Mouse (Mus musculus) G1E (cell line): ENCODE results near the gene Fbxl15. TPM values are rescaled to one million over a fixed set of nuclear protein-coding genes. Genes with fewer than 3 reads are reported as not detected.

Experiments
- ATAC-seq: 2 replicates; pipeline ENCODE4 v1.8.0; 2016; ENCODE audit warnings: mild to moderate bottlenecking; ENCODE audit not compliant: insufficient number of reproducible peaks, poor library complexity, low FRiP score, severe bottlenecking; ENCODE audit errors: extremely low read depth
- DNase-seq: peaks from one replicate; pipeline ENCODE4 v3.0.0; 2012; ENCODE audit warnings: low spot score
- H3K27me3 ChIP-seq: 2 replicates; pipeline ENCODE4 v1.6.1; 2012; ENCODE audit warnings: mild to moderate bottlenecking, low read length, inconsistent platforms; ENCODE audit not compliant: insufficient read depth
- H3K36me3 ChIP-seq: replicated peaks from 2 replicates; pipeline ENCODE3; 2012; ENCODE audit warnings: mild to moderate bottlenecking, inconsistent platforms
- H3K4me1 ChIP-seq: 2 replicates; pipeline ENCODE4 v1.6.1; 2012; ENCODE audit warnings: low read depth, low read length, inconsistent platforms, mixed read lengths; ENCODE audit not compliant: insufficient read depth
- H3K4me3 ChIP-seq: 2 replicates; pipeline ENCODE4 v1.5.1; 2012; ENCODE audit warnings: low read depth, mild to moderate bottlenecking, inconsistent platforms, low read length, moderate library complexity, mixed read lengths
- H3K9me3 ChIP-seq: replicated peaks from 2 replicates; pipeline ENCODE4 v1.6.1; 2012; ENCODE audit warnings: inconsistent platforms
- CTCF ChIP-seq: IDR thresholded peaks from 2 replicates; pipeline ENCODE4 v1.5.1; 2012; ENCODE audit warnings: low read depth, low read length, inconsistent platforms, mixed read lengths
- GATA1 ChIP-seq: IDR thresholded peaks from 2 replicates; pipeline ENCODE4 v1.6.1; 2012; ENCODE audit warnings: borderline replicate concordance, low read length, inconsistent platforms, mixed read lengths
- GATA2 ChIP-seq: IDR thresholded peaks from 2 replicates; pipeline ENCODE4 v1.6.1; 2012; ENCODE audit warnings: low read depth, low read length, inconsistent platforms, borderline replicate concordance
- POLR2AphosphoS5 ChIP-seq: IDR thresholded peaks from 2 replicates; pipeline ENCODE4 v1.6.1; 2012; ENCODE audit warnings: low read depth, low read length, inconsistent platforms; ENCODE audit not compliant: insufficient replicate concordance
- TAL1 ChIP-seq: conservative IDR thresholded peaks from 2 replicates; pipeline ENCODE4 v1.6.1; 2012; ENCODE audit warnings: low read depth, low read length, inconsistent platforms, mixed read lengths
- polyA plus RNA-seq: library from polyadenylated mRNA; stranded (reverse); fragments of >175 nt; gene quantifications from 2 replicates; pipeline ENCODE4 v1.2.3, GENCODE M21; 2012
- total RNA-seq, 2 experiments: library from RNA; stranded (forward) in 1 of 2; stranded (reverse) in 1 of 2; fragments of 200-1000 nt in 1 of 2; fragments of >200 nt in 1 of 2; fragmentation: Nextera tagmentation in 1 of 2; gene quantifications; 2 replicates each; pipeline ENCODE4 v1.2.3; 2014 to 2017

The Fbxl15 gene
- total and polyA plus RNA-seq, 3 experiments: 2.0 to 15.2 (median 2.5) TPM

DNA sequence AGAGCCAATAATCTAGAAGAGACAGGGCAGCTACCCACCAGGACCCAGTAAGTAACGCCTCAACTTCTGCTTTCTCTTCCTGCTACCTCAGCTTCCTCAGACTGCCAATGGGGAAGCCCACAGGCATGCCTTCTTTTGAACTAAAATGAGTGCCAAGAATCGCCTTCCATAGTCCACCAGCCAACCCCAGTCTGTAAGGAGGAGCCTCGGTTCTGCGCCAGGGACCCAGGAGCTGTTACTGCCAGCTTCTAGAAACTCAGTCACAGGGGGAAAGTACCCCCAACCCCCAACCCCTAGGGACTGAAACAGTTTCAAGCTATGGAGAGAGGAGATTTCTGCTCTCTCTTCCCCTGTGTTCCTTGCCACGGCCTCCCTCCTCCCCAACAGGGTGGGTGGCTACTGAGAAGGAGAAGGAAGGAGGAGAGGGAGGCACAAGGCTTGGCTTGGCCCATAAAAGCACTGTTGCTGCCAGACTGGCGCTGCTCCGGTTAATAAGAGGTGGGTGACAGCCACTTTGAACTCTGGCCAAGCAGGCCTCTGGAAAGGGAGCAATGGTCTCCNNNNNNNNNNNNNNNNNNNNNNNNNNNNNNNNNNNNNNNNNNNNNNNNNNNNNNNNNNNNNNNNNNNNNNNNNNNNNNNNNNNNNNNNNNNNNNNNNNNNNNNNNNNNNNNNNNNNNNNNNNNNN, 11.4 kb downstream of the Fbxl15 start:
- TF ChIP-seq GATA1 (no peak), TAL1 (no peak), POLR2AphosphoS5 (no peak), CTCF (no peak), GATA2 (no peak)
- ATAC-seq: no peak
- DNase-seq: peak; percentile 53

DNA sequence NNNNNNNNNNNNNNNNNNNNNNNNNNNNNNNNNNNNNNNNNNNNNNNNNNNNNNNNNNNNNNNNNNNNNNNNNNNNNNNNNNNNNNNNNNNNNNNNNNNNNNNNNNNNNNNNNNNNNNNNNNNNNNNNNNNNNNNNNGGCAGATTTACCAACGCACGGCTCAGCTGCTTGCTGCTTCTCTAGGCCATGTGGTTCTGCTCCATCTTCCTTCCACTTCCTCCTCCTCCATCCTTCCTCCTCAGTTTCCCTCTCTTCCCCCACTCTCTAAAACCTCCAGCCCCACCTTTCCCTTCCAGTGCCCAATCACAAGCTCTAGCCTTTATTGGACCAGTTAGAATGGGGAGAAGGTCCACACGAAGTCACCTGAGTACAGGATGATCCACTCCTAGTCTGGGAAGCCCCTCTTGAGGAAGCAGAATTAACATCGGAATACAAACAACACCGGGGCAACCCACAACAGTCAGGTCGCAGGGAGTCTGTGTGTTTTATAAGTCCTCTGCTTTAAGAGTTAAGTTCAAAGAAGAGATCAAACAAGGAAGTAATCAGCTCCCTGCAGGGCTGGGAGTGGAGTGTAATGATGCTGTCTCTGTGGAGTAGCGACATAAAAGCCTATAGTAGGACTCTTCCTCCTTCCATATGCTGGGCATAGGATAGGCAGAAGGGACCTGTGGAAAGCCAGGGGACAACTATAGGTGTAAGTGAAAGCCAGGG, 16.9 kb downstream of the Fbxl15 start:
- TF ChIP-seq POLR2AphosphoS5: no peak
- TF ChIP-seq CTCF: no peak
- no peak for TF ChIP-seq GATA2
- no peak for TF ChIP-seq GATA1
- TF ChIP-seq TAL1: no peak
- no peak for ATAC-seq
- Histone ChIP-seq H3K4me3 (no peak overlapping the region), H3K9me3 (peaks cover 5% of the 10 kb centered on the region; the same call in 1 of the 2 replicates), H3K27me3 (peaks cover 18% of the 10 kb centered on the region), H3K36me3 (peaks cover 2% of the 10 kb centered on the region), H3K4me1 (peaks cover 47% of the 10 kb centered on the region)
- no peak for DNase-seq

More for the DNA sequence above, 11.4 kb downstream of the Fbxl15 start:
- Histone ChIP-seq H3K36me3 (peaks cover 24% of the 10 kb centered on the region), H3K4me1 (peaks cover 61% of the 10 kb centered on the region), H3K27me3 (no peaks in the 10 kb centered on the region; the same call in 1 of the 2 replicates), H3K9me3 (no peaks in the 10 kb centered on the region), H3K4me3 (peak overlapping the region; percentile 76; the same call in 1 of the 2 replicates)

DNA sequence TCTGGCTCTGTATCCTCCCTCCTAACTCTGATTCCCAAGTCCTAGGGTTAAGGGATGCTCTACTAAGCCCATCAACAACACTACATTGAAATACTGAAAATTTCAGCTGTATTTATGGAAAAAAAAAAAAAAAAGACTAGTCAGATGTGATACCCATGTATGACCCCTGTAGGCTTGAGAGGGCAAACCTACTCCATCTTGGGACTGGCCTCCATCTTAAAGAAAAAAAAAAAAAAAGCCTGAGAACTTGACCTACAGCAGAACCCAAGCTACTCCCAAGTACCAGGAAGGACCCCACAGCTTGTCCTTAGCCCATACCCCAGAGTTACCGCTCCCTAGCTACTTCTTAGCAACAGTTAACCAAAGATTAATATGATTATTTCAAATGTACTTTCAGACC, 19.2 kb downstream of the Fbxl15 start:
- ATAC-seq (no peak), DNase-seq (no peak)
- H3K4me1 ChIP-seq: peaks cover 27% of the 10 kb centered on the region
- no peak overlapping the region for H3K4me3 ChIP-seq
- peaks cover 2% of the 10 kb centered on the region for H3K36me3 ChIP-seq
- no peak for TF ChIP-seq GATA1
- no peak for TF ChIP-seq TAL1
- TF ChIP-seq POLR2AphosphoS5: no peak
- TF ChIP-seq GATA2: no peak
- no peak for TF ChIP-seq CTCF
- peaks cover 34% of the 10 kb centered on the region for H3K27me3 ChIP-seq
- H3K9me3 ChIP-seq: peaks cover 5% of the 10 kb centered on the region; the same call in 1 of the 2 replicates

DNA sequence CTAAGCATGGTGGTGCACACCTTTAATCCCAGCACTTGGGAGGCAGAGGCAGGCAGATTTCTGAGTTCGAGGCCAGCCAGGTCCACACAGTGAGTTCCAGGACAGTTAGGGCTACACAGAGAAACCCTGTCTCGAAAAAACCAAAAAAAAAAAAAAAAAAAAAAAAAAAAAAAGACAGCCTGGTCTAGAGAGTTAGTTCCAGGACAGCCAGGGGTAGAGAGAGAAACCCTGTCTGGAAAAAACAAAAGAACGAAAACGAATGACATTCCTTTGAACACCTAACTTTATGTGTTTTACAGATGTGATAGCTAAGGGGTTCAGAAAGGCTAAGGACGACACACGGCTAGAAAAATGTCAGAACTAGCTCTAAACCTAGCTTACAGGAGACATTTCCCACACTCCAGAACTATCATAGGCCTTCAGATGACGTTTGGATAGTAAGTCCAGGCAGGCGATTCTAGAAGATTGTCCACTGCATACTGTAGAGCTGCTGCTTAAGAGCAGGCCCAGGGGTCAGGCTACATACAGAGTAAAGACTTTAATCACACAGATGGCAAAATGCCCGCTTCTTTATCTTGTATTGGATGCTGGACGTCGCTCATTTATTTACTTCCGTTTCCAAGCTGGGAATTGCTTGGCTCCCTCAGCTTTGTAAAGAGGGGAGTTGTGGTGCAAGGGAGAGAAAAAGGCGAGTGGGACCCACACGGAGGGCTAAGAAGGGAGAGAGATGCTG, 20.1 kb downstream of the Fbxl15 start:
- DNase-seq (no peak), ATAC-seq (no peak)
- peaks cover 40% of the 10 kb centered on the region for H3K27me3 ChIP-seq
- no peak overlapping the region for H3K4me3 ChIP-seq
- peaks cover 32% of the 10 kb centered on the region for H3K4me1 ChIP-seq
- peaks cover 2% of the 10 kb centered on the region for H3K36me3 ChIP-seq
- peaks cover 5% of the 10 kb centered on the region; the same call in 1 of the 2 replicates for H3K9me3 ChIP-seq
- TF ChIP-seq GATA1: no peak
- TF ChIP-seq CTCF: no peak
- no peak for TF ChIP-seq TAL1
- no peak for TF ChIP-seq POLR2AphosphoS5
- TF ChIP-seq GATA2: no peak

DNA sequence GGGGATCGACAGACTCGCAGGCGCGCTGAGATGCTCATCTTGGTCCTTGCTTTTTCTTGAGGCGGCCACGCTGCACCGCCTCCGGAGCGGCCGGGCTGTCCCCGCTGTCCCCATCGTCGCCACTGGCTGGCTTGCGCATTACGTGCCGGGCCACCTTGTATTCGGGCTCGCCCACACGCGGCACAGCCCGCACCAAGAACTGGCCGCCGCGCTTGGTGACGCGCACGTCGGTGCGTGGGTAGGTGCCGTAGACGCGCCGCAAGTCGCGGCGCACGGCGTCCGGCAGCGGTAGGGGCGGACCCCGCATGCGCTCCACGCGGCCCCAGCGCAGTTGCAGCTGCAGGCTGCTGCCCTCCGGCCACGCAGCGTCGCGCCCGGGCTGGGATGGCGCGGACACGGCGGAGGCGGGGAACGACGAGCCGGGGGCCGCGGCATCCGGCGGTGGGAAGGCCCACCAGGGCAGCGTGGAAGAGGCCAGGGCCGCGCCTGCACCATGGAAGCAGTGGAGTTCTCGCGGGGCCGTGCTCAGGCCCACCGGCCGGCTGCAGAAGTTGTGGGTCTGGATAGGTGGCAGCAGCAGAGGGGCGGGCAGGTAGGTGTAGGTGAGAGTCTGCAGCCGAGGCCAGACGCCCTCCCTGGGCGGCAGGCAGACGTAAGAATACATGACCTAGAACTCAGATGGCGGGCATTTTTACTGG, 20.9 kb downstream of the Fbxl15 start:
- TF ChIP-seq POLR2AphosphoS5 (no peak), TAL1 (no peak), GATA2 (no peak), CTCF (no peak), GATA1 (no peak)
- Histone ChIP-seq H3K36me3 (peaks cover 2% of the 10 kb centered on the region), H3K9me3 (peaks cover 5% of the 10 kb centered on the region; the same call in 1 of the 2 replicates), H3K4me1 (peaks cover 29% of the 10 kb centered on the region), H3K4me3 (peak overlapping the region; percentile 42; the same call in 1 of the 2 replicates), H3K27me3 (peaks cover 43% of the 10 kb centered on the region)
- ATAC-seq: no peak
- no peak for DNase-seq

DNA sequence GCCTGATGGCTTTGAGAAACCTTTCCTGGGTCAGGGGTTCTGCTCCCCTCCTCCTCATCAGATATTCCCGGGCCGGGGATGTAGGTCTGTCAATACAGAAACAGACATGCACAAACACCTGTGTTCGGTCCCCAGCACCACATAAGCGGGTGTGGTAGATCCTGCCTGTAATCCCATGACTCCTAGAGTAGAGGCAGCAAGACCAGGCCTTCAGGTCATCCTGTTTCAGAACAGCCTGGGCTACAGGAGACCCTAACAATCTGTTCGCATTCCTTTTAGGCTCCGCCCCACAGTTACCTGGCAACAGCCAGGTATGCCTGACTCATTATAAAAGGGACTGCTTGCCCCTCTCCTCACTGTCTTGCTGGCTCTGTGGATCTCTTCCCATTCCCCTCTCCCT, 21.6 kb downstream of the Fbxl15 start:
- no peak for DNase-seq
- TF ChIP-seq GATA2: no peak
- TF ChIP-seq GATA1: no peak
- no peak for TF ChIP-seq POLR2AphosphoS5
- no peak for TF ChIP-seq TAL1
- TF ChIP-seq CTCF: no peak
- H3K36me3 ChIP-seq: peaks cover 2% of the 10 kb centered on the region

More for the DNA sequence above, 21.6 kb downstream of the Fbxl15 start:
- Histone ChIP-seq H3K27me3 (peaks cover 47% of the 10 kb centered on the region), H3K9me3 (peaks cover 5% of the 10 kb centered on the region; the same call in 1 of the 2 replicates), H3K4me3 (no peak overlapping the region), H3K4me1 (peaks cover 23% of the 10 kb centered on the region)
- ATAC-seq: no peak
